Comparison of ENCODE assay signal across 9 mouse cellular contexts in genomic region chr15:81587686-81588085, GRCm38 (mm10). TPM values are rescaled to one million over a fixed set of nuclear protein-coding genes. Genes with fewer than 3 reads are reported as not detected.
DNase-seq lines count a peak whose midpoint lies in the region; ATAC-seq and TF ChIP-seq lines count a peak whose summit lies in the region.
"Had no signal": no experiment of that assay in that cellular context is flagged by ENCODE, and none has a peak within 500 bp of the region (broad histone marks: within the 10 kb centered on the region; RNA-seq: fewer than 3 reads in every experiment).

No protein-coding gene starts in this region.

- ATAC-seq in heart, embryonic 13.5 days (ENCODE audit: extremely low read depth, insufficient number of reproducible peaks, low FRiP score, low TSS enrichment) = no peak
- ATAC-seq in heart, postnatal 0 days (ENCODE audit: insufficient read depth, low read depth) = no peak

- no peak for TF ChIP-seq POLR2A in MEL (IDR thresholded peaks at IDR 0.05; ENCODE audit: control insufficient read depth in 1 of 2, insufficient read depth in 1 of 2, low read depth in 1 of 2, low read length in 2 of 2, poor library complexity in 1 of 2)

- peak overlapping the region; percentile 100; the same call in 1 of the 2 replicates for H3K27ac ChIP-seq in heart, embryonic 13.5 days (replicated peaks)
- peak overlapping the region; percentile 14; the same call in 1 of the 2 replicates for H3K27ac ChIP-seq in MEL (ENCODE audit: control insufficient read depth, low read depth, low read length)
- H3K27ac ChIP-seq in heart, postnatal 0 days (ENCODE audit: low read depth) = no peak overlapping the region
- H3K27ac ChIP-seq in macrophage = peak overlapping the region; percentile 93

- TF ChIP-seq RAD21 in MEL (IDR thresholded peaks at IDR 0.05; ENCODE audit: low read depth, low read length) = no peak

- DNase-seq in heart, postnatal 36 days = no peak
- peak; percentile 51 for DNase-seq in MEL (ENCODE audit: low read depth, low spot score)
- DNase-seq in heart, postnatal 0 days (ENCODE audit: low spot score) = no peak
- DNase-seq in gastrocnemius, postnatal 14 days = no peak
- no peak for DNase-seq in frontal cortex, postnatal 25 days (ENCODE audit: low spot score in 2 of 2)
- no peak for DNase-seq in gastrocnemius, postnatal 36 days
- DNase-seq: right cerebral cortex, postnatal 4 days had no signal

- no peak for TF ChIP-seq EP300 in MEL (IDR thresholded peaks at IDR 0.05; ENCODE audit: low read depth in 1 of 2, low read length in 2 of 2)
- no peak for TF ChIP-seq EP300 in heart, postnatal 0 days (IDR thresholded peaks at IDR 0.05; ENCODE audit: low read depth)

- H3K4me1 ChIP-seq in heart, embryonic 13.5 days = peaks cover 34% of the 10 kb centered on the region
- H3K4me1 ChIP-seq in MEL (ENCODE audit: control insufficient read depth in 1 of 2, insufficient read depth in 2 of 2, low read length in 2 of 2) = peaks cover 8 to 9% of the 10 kb centered on the region in 2 experiments; a peak in 2 of 4 replicates
- H3K4me1 ChIP-seq in heart, postnatal 0 days (ENCODE audit: control insufficient read depth, insufficient read depth) = peaks cover 19% of the 10 kb centered on the region

- peak overlapping the region; percentile 100 for H3K9ac ChIP-seq in heart, embryonic 13.5 days
- H3K9ac ChIP-seq in MEL (ENCODE audit: control insufficient read depth, low read depth, low read length, poor library complexity, severe bottlenecking) = peak overlapping the region; percentile 100
- H3K9ac ChIP-seq in heart, postnatal 0 days (replicated peaks; ENCODE audit: low read depth, low read length) = peak overlapping the region; percentile 100

- no peaks in the 10 kb centered on the region for H3K27me3 ChIP-seq in heart, embryonic 13.5 days (replicated peaks)
- no peaks in the 10 kb centered on the region for H3K27me3 ChIP-seq in MEL (ENCODE audit: control insufficient read depth in 1 of 2, insufficient read depth in 2 of 2, low read length in 2 of 2)
- no peaks in the 10 kb centered on the region for H3K27me3 ChIP-seq in heart, postnatal 0 days (ENCODE audit: control insufficient read depth, insufficient read depth, low read length)

- H3K4me3 ChIP-seq in heart, embryonic 13.5 days = peak overlapping the region; percentile 85
- peak overlapping the region; percentile 90 to 94 for H3K4me3 ChIP-seq in MEL (ENCODE audit: control insufficient read depth in 1 of 2, insufficient read depth in 1 of 2, low read depth in 2 of 2, low read length in 2 of 2)
- H3K4me3 ChIP-seq in heart, postnatal 0 days (ENCODE audit: low read depth, low read length) = peak overlapping the region; percentile 90
- H3K4me3 ChIP-seq in macrophage (ENCODE audit: inconsistent target) = peak overlapping the region; percentile 95

- peak overlapping the region; percentile 92 for H3K4me2 ChIP-seq in heart, embryonic 13.5 days
- peak overlapping the region; percentile 88 for H3K4me2 ChIP-seq in heart, postnatal 0 days (ENCODE audit: low read depth, low read length)

- intact Hi-C loops in heart, postnatal 36 days (cut with DNase I) = loop anchor here (2.0 kb wide), 2 partner anchors 17 to 65 kb away; no protein-coding TSS in a partner anchor
- intact Hi-C loops in gastrocnemius, postnatal 14 days (cut with DNase I; ENCODE audit: low total_unique reads) = no loop called here
- intact Hi-C loops in gastrocnemius, postnatal 36 days (cut with DNase I) = no loop called here

- peaks cover 23% of the 10 kb centered on the region for H3K36me3 ChIP-seq in heart, embryonic 13.5 days
- H3K36me3 ChIP-seq in MEL (ENCODE audit: control insufficient read depth in 1 of 2, insufficient read depth in 2 of 2, low read length in 2 of 2) (peaks cover 0 to 49% of the 10 kb centered on the region in 2 experiments; a peak in 3 of 4 replicates), macrophage (ENCODE audit: inconsistent target) (peaks cover 4% of the 10 kb centered on the region; the same call in 1 of the 2 replicates)
- 0 out of 2 replicates have a peak, but pooled peaks cover 11% of the 10 kb centered on the region for H3K36me3 ChIP-seq in heart, postnatal 0 days (replicated peaks; ENCODE audit: control insufficient read depth, insufficient read depth, low read length)

- WGBS in heart, embryonic 13.5 days = 43% methylated on average over 2 of the region's 2 CpGs
- WGBS in heart, postnatal 0 days = 39% methylated on average over 2 of the region's 2 CpGs
- WGBS in macrophage (ENCODE audit: missing documents) = 49% methylated on average over 2 of the region's 2 CpGs

- no peaks in the 10 kb centered on the region for H3K9me3 ChIP-seq in heart, embryonic 13.5 days
- H3K9me3 ChIP-seq in MEL (replicated peaks; ENCODE audit: insufficient read depth, low read length) = no peaks in the 10 kb centered on the region
- H3K9me3 ChIP-seq in heart, postnatal 0 days (replicated peaks; ENCODE audit: control insufficient read depth, low read length) = no peaks in the 10 kb centered on the region

- peaks cover 52% of the 10 kb centered on the region for H3K79me2 ChIP-seq in MEL (ENCODE audit: control insufficient read depth, insufficient read depth, low read length, poor library complexity)
- peaks cover 66% of the 10 kb centered on the region for H3K79me2 ChIP-seq in macrophage (ENCODE audit: inconsistent target)

- no peak for TF ChIP-seq CTCF in MEL (IDR thresholded peaks at IDR 0.05 in 2 of 3, conservative IDR thresholded peaks at IDR 0.05 in 1 of 3; ENCODE audit: control insufficient read depth in 1 of 3, insufficient read depth in 1 of 3, low read depth in 2 of 3, low read length in 3 of 3, poor library complexity in 1 of 3, severe bottlenecking in 1 of 3)
- TF ChIP-seq CTCF in heart, postnatal 0 days (IDR thresholded peaks at IDR 0.05; ENCODE audit: low read depth) = no peak

TF ChIP-seq in MEL, 35 proteins besides CTCF, POLR2A, EP300 and RAD21:
- TF ChIP-seq ELF1 (IDR thresholded peaks at IDR 0.05; ENCODE audit: low read depth, low read length) (no peak), MXI1 (IDR thresholded peaks at IDR 0.05; ENCODE audit: low read depth, low read length) (peak; percentile 21; the same call in 1 of the 2 replicates)

RNA-seq across cellular contexts. Expression of gene Ep300, which starts 2.5 kb away (rescaled TPM):
- 12.3 and 12.6 TPM in 2 replicates for polyA plus RNA-seq in heart, embryonic 13.5 days (2015; fragmentation: Nextera tagmentation; extraction: Ambion mirVana)
- 10 to 100 TPM; 45.4 to 55.0 TPM for total RNA-seq in heart, postnatal 36 days (2021)
- total RNA-seq in MEL (2012; rRNA removed) = 11.6 and 13.4 TPM in 2 replicates
- 10 to 100 TPM; 32.3 to 45.2 TPM for polyA plus RNA-seq in MEL (2012; ENCODE audit: insufficient read depth in 1 of 2, insufficient read length in 2 of 2, low read depth in 1 of 2, low replicate concordance in 2 of 2, missing spikeins in 1 of 2)
- total RNA-seq in heart, postnatal 0 days (2014; rRNA removed; ENCODE audit: low replicate concordance) = 24.3 and 38.5 TPM in 2 replicates
- 4.0 and 5.6 TPM in 2 replicates for polyA plus RNA-seq in heart, postnatal 0 days (2015; fragmentation: Nextera tagmentation; extraction: Ambion mirVana)
- 100 to 1,000 TPM in 21 of 26 experiments, 10 to 100 TPM in 5; 49.1 to 387 (median 265) TPM for total RNA-seq in macrophage (2018; cell fraction: chromatin; rRNA removed)
- total RNA-seq in macrophage (2018; cell fraction: cytosol; rRNA removed) = 100 to 1,000 TPM in 7 of 26 experiments, 10 to 100 TPM in 19; 41.1 to 127 (median 83.1) TPM
- 100 to 1,000 TPM in 22 of 26 experiments, 10 to 100 TPM in 4; 65.4 to 264 (median 161) TPM for total RNA-seq in macrophage (2018; cell fraction: nucleus; rRNA removed)
- 31.6 to 55.1 TPM (median 36.1 TPM) in 3 replicates for polyA plus RNA-seq in macrophage (2018)
- 10 to 100 TPM; 28.7 to 30.8 TPM for total RNA-seq in gastrocnemius, postnatal 14 days (2021)
- total RNA-seq in gastrocnemius, postnatal 36 days (2021) = 10 to 100 TPM; 30.5 to 33.8 TPM
